Mouse (Mus musculus): ENCODE data around the gene Snapc4.
"Not testable (repeated sequence)": the region's sequence is repeated elsewhere in the genome, so short reads cannot be mapped to it uniquely, and the experiment has no call there.

Snapc4 gene

GRCm38 (mm10) chr2:26380871-26381270, 418 bp upstream of the Snapc4 start:
- DNase-seq (ENCODE audit: inconsistent ontology term): not testable (repeated sequence)

GRCm38 (mm10) chr2:26372396-26372795, 8.1 kb downstream of the Snapc4 start:
- DNase-seq (ENCODE audit: inconsistent ontology term): no peak

GRCm38 (mm10) chr2:26368572-26368971, 11.9 kb downstream of the Snapc4 start:
- DNase-seq (ENCODE audit: inconsistent ontology term): no peak

- no peak for DNase-seq (ENCODE audit: inconsistent ontology term)
Observed at GRCm38 (mm10) chr2:26367911-26368310, 12.5 kb downstream of the Snapc4 start.

GRCm38 (mm10) chr2:26364738-26365465, 15.6 kb downstream of the Snapc4 start:
- DNase-seq (ENCODE audit: inconsistent ontology term): no peak

GRCm38 (mm10) chr2:26363481-26363880, 17.0 kb downstream of the Snapc4 start:
- DNase-seq (ENCODE audit: inconsistent ontology term): no peak

- no peak for DNase-seq (ENCODE audit: inconsistent ontology term)
Observed at GRCm38 (mm10) chr2:26362991-26363390, 17.5 kb downstream of the Snapc4 start.

- DNase-seq (ENCODE audit: inconsistent ontology term): no peak
Observed at GRCm38 (mm10) chr2:26360772-26361171, 19.7 kb downstream of the Snapc4 start, which contains the start of gene Card9. Card9 (minus strand) TSS chr2:26360918.

GRCm38 (mm10) chr2:26359983-26360382, 20.5 kb downstream of the Snapc4 start:
- no peak for DNase-seq (ENCODE audit: inconsistent ontology term)

- no peak for DNase-seq (ENCODE audit: inconsistent ontology term)
Observed at GRCm38 (mm10) chr2:26358667-26359320, 21.7 kb downstream of the Snapc4 start.

- no peak for DNase-seq (ENCODE audit: inconsistent ontology term)
Observed at GRCm38 (mm10) chr2:26357484-26357883, 23.0 kb downstream of the Snapc4 start.

GRCm38 (mm10) chr2:26356678-26357077, 23.8 kb downstream of the Snapc4 start:
- no peak for DNase-seq (ENCODE audit: inconsistent ontology term)

GRCm38 (mm10) chr2:26356231-26356630, 24.2 kb downstream of the Snapc4 start:
- DNase-seq (ENCODE audit: inconsistent ontology term): no peak

GRCm38 (mm10) chr2:26354401-26354800, 26.1 kb downstream of the Snapc4 start:
- no peak for DNase-seq (ENCODE audit: inconsistent ontology term)

GRCm38 (mm10) chr2:26353066-26353980, 27.1 kb downstream of the Snapc4 start:
- no peak for DNase-seq (ENCODE audit: inconsistent ontology term)

GRCm38 (mm10) chr2:26352291-26352910, 28.1 kb downstream of the Snapc4 start:
- DNase-seq (ENCODE audit: inconsistent ontology term): no peak

GRCm38 (mm10) chr2:26351358-26352290, 28.8 kb downstream of the Snapc4 start, which contains the start of gene Dnlz:
Dnlz (minus strand) TSS chr2:26352110.
- DNase-seq (ENCODE audit: inconsistent ontology term): peak; percentile 93

GRCm38 (mm10) chr2:26348241-26348640, 32.2 kb downstream of the Snapc4 start:
- DNase-seq (ENCODE audit: inconsistent ontology term): no peak

GRCm38 (mm10) chr2:26342609-26343490, 37.6 kb downstream of the Snapc4 start:
- no peak for DNase-seq (ENCODE audit: inconsistent ontology term)
